In the genomic region with DNA sequence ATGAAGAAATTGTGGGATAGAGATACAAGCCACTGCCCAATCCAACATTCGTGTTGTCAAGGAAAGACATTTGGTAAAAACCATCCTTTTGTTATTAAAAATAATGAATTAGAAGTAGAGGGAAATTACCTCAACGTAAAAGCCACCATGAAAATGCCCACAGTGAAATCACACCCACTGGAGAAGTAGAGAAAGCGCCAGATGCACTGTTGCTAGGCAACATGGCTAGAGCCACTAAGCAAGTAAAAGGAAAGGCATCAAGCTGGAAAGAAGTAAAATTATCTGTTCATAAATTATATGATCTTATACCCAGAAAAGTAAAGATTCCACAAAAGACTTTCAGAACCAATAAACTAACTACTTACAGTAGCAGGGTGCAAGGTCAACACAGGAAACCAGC, we compare ENCODE assay signal across 19 mouse cellular contexts. TPM values are rescaled to one million over a fixed set of nuclear protein-coding genes. Genes with fewer than 3 reads are reported as not detected.
DNase-seq lines count a peak whose midpoint lies in the region; ATAC-seq and TF ChIP-seq lines count a peak whose summit lies in the region.
"Had no signal": no experiment of that assay in that cellular context is flagged by ENCODE, and none has a peak within 500 bp of the region (broad histone marks: within the 10 kb centered on the region; RNA-seq: fewer than 3 reads in every experiment).

No protein-coding gene starts in this region.

- no peak for TF ChIP-seq POLR2A in ES-Bruce4 (IDR thresholded peaks at IDR 0.05; ENCODE audit: insufficient read depth, low read length)
- no peak for TF ChIP-seq POLR2A in lung, adult 2 months (IDR thresholded peaks at IDR 0.05; ENCODE audit: borderline replicate concordance, extremely low read depth, low read depth, low read length)

- H3K36me3 ChIP-seq in ES-Bruce4 (ENCODE audit: control insufficient read depth, insufficient read depth, low read length, poor library complexity, severe bottlenecking), result peaks cover 24% of the 10 kb centered on the region
- peaks cover 22% of the 10 kb centered on the region for H3K36me3 ChIP-seq in hindbrain, embryonic 16.5 days (ENCODE audit: control insufficient read depth, insufficient read depth, low read length)

- peaks cover 1% of the 10 kb centered on the region for H3K4me1 ChIP-seq in ES-Bruce4 (ENCODE audit: control insufficient read depth, insufficient read depth, low read length)
- H3K4me1 ChIP-seq in lung, adult 2 months (ENCODE audit: control insufficient read depth, insufficient read depth, low read length), result no peaks in the 10 kb centered on the region
- no peaks in the 10 kb centered on the region for H3K4me1 ChIP-seq in hindbrain, embryonic 16.5 days (ENCODE audit: control insufficient read depth, insufficient read depth, low read depth, low read length)
- H3K4me1 ChIP-seq: forebrain, embryonic 12.5 days had no signal

- TF ChIP-seq CTCF in ES-Bruce4 (IDR thresholded peaks at IDR 0.05; ENCODE audit: low read depth, low read length), result no peak
- TF ChIP-seq CTCF in lung, adult 2 months (IDR thresholded peaks at IDR 0.05; ENCODE audit: insufficient read depth, low read length), result no peak

- peak; percentile 37 for DNase-seq in layer of hippocampus, adult 11-12 months (ENCODE audit: low spot score)
- no peak for DNase-seq in layer of hippocampus, adult 9-10 months (ENCODE audit: low spot score)
- DNase-seq in brain, adult 2 months (ENCODE audit: low read depth, low spot score), result peak; percentile 76
- DNase-seq in layer of hippocampus, postnatal 36 days, result peak; percentile 12 to 16
- DNase-seq in lung, adult 2 months, result no peak
- no peak for DNase-seq in spleen, postnatal 14 days (ENCODE audit: low spot score in 2 of 2)
- DNase-seq: cerebellum, adult 11 months; cerebellum, postnatal 25 days; gastrocnemius, postnatal 14 days; kidney, adult 11 months; kidney, postnatal 14 days; lung, postnatal 14 days; thymus, postnatal 25 days had no signal

- no peak overlapping the region for H3K4me3 ChIP-seq in ES-Bruce4 (ENCODE audit: low read depth, low read length)
- no peak overlapping the region for H3K4me3 ChIP-seq in lung, adult 2 months (replicated peaks; ENCODE audit: extremely low read depth, low read depth, low read length)
- no peak overlapping the region for H3K4me3 ChIP-seq in hindbrain, embryonic 16.5 days (ENCODE audit: low read length)
- H3K4me3 ChIP-seq: forebrain, embryonic 12.5 days; megakaryocyte, embryonic 14.5 days had no signal

- no peaks in the 10 kb centered on the region for H3K9me3 ChIP-seq in ES-Bruce4 (replicated peaks; ENCODE audit: control insufficient read depth, insufficient read depth, low read length, poor library complexity, severe bottlenecking)
- no peaks in the 10 kb centered on the region for H3K9me3 ChIP-seq in hindbrain, embryonic 16.5 days (ENCODE audit: control insufficient read depth, low read length)
- H3K9me3 ChIP-seq: forebrain, embryonic 12.5 days had no signal

- H3K27me3 ChIP-seq in ES-Bruce4 (ENCODE audit: control insufficient read depth, insufficient read depth, low read length, poor library complexity, severe bottlenecking), result no peaks in the 10 kb centered on the region
- no peaks in the 10 kb centered on the region for H3K27me3 ChIP-seq in hindbrain, embryonic 16.5 days (replicated peaks; ENCODE audit: control insufficient read depth, insufficient read depth, low read length)
- H3K27me3 ChIP-seq: forebrain, embryonic 12.5 days; megakaryocyte, embryonic 14.5 days had no signal

- no peak overlapping the region for H3K9ac ChIP-seq in ES-Bruce4 (ENCODE audit: low read depth, poor library complexity, severe bottlenecking)
- no peak overlapping the region for H3K9ac ChIP-seq in hindbrain, embryonic 16.5 days (ENCODE audit: low read depth, low read length)
- H3K9ac ChIP-seq: forebrain, embryonic 12.5 days; hindbrain, embryonic 14.5 days had no signal

- TF ChIP-seq EP300 in ES-Bruce4 (IDR thresholded peaks at IDR 0.05; ENCODE audit: insufficient read depth, low read depth, low read length), result no peak

- WGBS in lung, adult 2 months, result 90% methylated on average over 3 of the region's 3 CpGs
- 50% methylated on average over 3 of the region's 3 CpGs for WGBS in hindbrain, embryonic 16.5 days

- peak overlapping the region; percentile 98 for H3K27ac ChIP-seq in ES-Bruce4 (ENCODE audit: insufficient read depth, low read length)
- no peak overlapping the region for H3K27ac ChIP-seq in hindbrain, embryonic 16.5 days (ENCODE audit: low read depth, low read length)
- H3K27ac ChIP-seq: forebrain, embryonic 12.5 days; hindbrain, embryonic 14.5 days; stomach, postnatal 0 days had no signal

- ATAC-seq in hindbrain, embryonic 16.5 days, result no peak

- no peak overlapping the region for H3K4me2 ChIP-seq in hindbrain, embryonic 16.5 days (ENCODE audit: low read length)
- H3K4me2 ChIP-seq: forebrain, embryonic 12.5 days; hindbrain, embryonic 14.5 days had no signal

RNA-seq across cellular contexts. Expression of a gene that starts 17.5 kb away (rescaled TPM):
- 93.0 and 102 TPM in 2 replicates for polyA plus RNA-seq in ES-Bruce4 (2011; ENCODE audit: insufficient read depth, insufficient read length, low read depth, missing spikeins)
- total RNA-seq in layer of hippocampus, postnatal 36 days (2021), result 10 to 100 TPM; 35.2 to 35.3 TPM
- 10.0 and 12.5 TPM in 2 replicates for polyA plus RNA-seq in lung, adult 2 months (2012; rRNA removed)
- polyA plus RNA-seq in hindbrain, embryonic 16.5 days (2015; fragmentation: Nextera tagmentation; extraction: Ambion mirVana), result 84.3 and 85.7 TPM in 2 replicates

Comparison
In these comparisons a context has a peak if more than half of its experiments do, and no peak if none do; other contexts are left out.
1. DNase-seq: peak in layer of hippocampus, adult 11-12 months (single experiment), brain, adult 2 months (single experiment) and layer of hippocampus, postnatal 36 days (2 of 2); none in layer of hippocampus, adult 9-10 months (single experiment), lung, adult 2 months (single experiment) and spleen, postnatal 14 days (0 of 2).